Mouse (Mus musculus) midbrain, postnatal 0 days (tissue): ENCODE data around the gene Kcnj11. TPM values are rescaled to one million over a fixed set of nuclear protein-coding genes. Genes with fewer than 3 reads are reported as not detected.

ENCODE experiments used
- ATAC-seq: fragments of 200-750 bp; cut with Nextera tagmentation; 2 replicates; pipeline ENCODE4 v1.8.0; 2017; ENCODE audit warnings: moderate number of reproducible peaks, mild to moderate bottlenecking, moderate TSS enrichment, moderate library complexity; ENCODE audit not compliant: low FRiP score
- DNase-seq: peaks from one replicate; pipeline ENCODE4 v3.0.0-alpha.2; 2015; ENCODE audit warnings: low spot score
- H3K27ac ChIP-seq: fragments of 300-500 bp; sonication (generic); 2 replicates; pipeline ENCODE4 v1.5.1; 2014; ENCODE audit warnings: low read depth, mild to moderate bottlenecking, low read length, mixed read lengths
- H3K27me3 ChIP-seq: fragments of 300-500 bp; sonication (generic); 2 replicates; pipeline ENCODE4 v1.6.1; 2014; ENCODE audit warnings: low read length, control low read depth, mixed read lengths; ENCODE audit not compliant: insufficient read depth
- H3K36me3 ChIP-seq: fragments of 300-500 bp; sonication (generic); 2 replicates; pipeline ENCODE4 v1.6.1; 2014; ENCODE audit warnings: low read length, control low read depth, mixed read lengths; ENCODE audit not compliant: insufficient read depth
- H3K4me1 ChIP-seq: fragments of 300-500 bp; sonication (generic); 2 replicates; pipeline ENCODE4 v1.6.1; 2014; ENCODE audit warnings: mild to moderate bottlenecking, control low read depth, antibody characterized with exemption, low read length, mixed read lengths; ENCODE audit not compliant: insufficient read depth
- H3K4me2 ChIP-seq: fragments of 300-500 bp; sonication (generic); 2 replicates; pipeline ENCODE4 v1.6.1; 2014; ENCODE audit warnings: low read depth, mild to moderate bottlenecking, low read length, mixed read lengths; ENCODE audit not compliant: poor library complexity, severe bottlenecking
- H3K4me3 ChIP-seq: fragments of 300-500 bp; sonication (generic); 2 replicates; pipeline ENCODE4 v1.5.1; 2014; ENCODE audit warnings: low read depth, mild to moderate bottlenecking, low read length, moderate library complexity
- H3K9ac ChIP-seq: fragments of 300-500 bp; sonication (generic); replicated peaks from 2 replicates; pipeline ENCODE4 v1.6.1; 2014; ENCODE audit warnings: mild to moderate bottlenecking, low read length, moderate library complexity, mixed read lengths; ENCODE audit not compliant: poor library complexity, severe bottlenecking
- H3K9me3 ChIP-seq: fragments of 300-500 bp; sonication (generic); 2 replicates; pipeline ENCODE4 v1.6.1; 2016; ENCODE audit warnings: low read length, control low read depth
- CTCF ChIP-seq: IDR thresholded peaks from 2 replicates; pipeline ENCODE4 v1.5.1; 2016; ENCODE audit warnings: antibody characterized with exemption, mild to moderate bottlenecking
- WGBS: fragments of 180-500 bp; shearing (Covaris S2); extraction: QIAGEN DNeasy Blood & Tissue Kit; methylation state at CpG from one replicate; pipeline ENCODE4 v1.1.7; 2014; 5-methylcytosine and 5-hydroxymethylcytosine counted together
- polyA plus RNA-seq: library from polyadenylated mRNA; unstranded; fragments of >200 nt; fragmentation: Nextera tagmentation; extraction: Ambion mirVana; gene quantifications from 2 replicates; pipeline ENCODE4 v1.2.1, GENCODE M21; 2015
- total RNA-seq: library from RNA; depleted of rRNA; stranded (reverse); fragments of >200 nt; gene quantifications from 2 replicates; pipeline ENCODE4 v1.2.3, GENCODE M21; 2014

Gene Kcnj11
- total and polyA plus RNA-seq, 2 experiments from 2014 or later: 2.9 to 26.2 TPM

GRCm38 (mm10) chr7:46125340-46125739 lies 24.8 kb upstream of the Kcnj11 start:
- Histone ChIP-seq H3K9ac (no peak overlapping the region), H3K4me2 (no peak overlapping the region), H3K9me3 (no peaks in the 10 kb centered on the region), H3K27ac (no peak overlapping the region), H3K4me3 (no peak overlapping the region), H3K36me3 (no peaks in the 10 kb centered on the region), H3K4me1 (no peaks in the 10 kb centered on the region), H3K27me3 (no peaks in the 10 kb centered on the region)
- DNase-seq (no peak), ATAC-seq (no peak)
- TF ChIP-seq CTCF: no peak
- 85% methylated on average over 11 of the region's 11 CpGs for WGBS

GRCm38 (mm10) chr7:46124460-46124859 lies 23.9 kb upstream of the Kcnj11 start:
- ATAC-seq (no peak), DNase-seq (peak; percentile 61)
- no peaks in the 10 kb centered on the region for H3K4me1 ChIP-seq
- TF ChIP-seq CTCF: no peak
- no peaks in the 10 kb centered on the region for H3K36me3 ChIP-seq
- H3K4me2 ChIP-seq: no peak overlapping the region
- no peaks in the 10 kb centered on the region for H3K27me3 ChIP-seq
- whole genome bisulfite sequencing: 71% methylated on average over 6 of the region's 6 CpGs
- no peaks in the 10 kb centered on the region for H3K9me3 ChIP-seq
- no peak overlapping the region for H3K4me3 ChIP-seq
- H3K9ac ChIP-seq: no peak overlapping the region
- H3K27ac ChIP-seq: no peak overlapping the region

- 66% methylated on average over 4 of the region's 4 CpGs for WGBS
These were observed 22.4 kb upstream of the Kcnj11 start for GRCm38 (mm10) chr7:46122964-46123363.

GRCm38 (mm10) chr7:46117035-46117434 lies 16.5 kb upstream of the Kcnj11 start:
- Histone ChIP-seq H3K27me3 (no peaks in the 10 kb centered on the region), H3K4me1 (no peaks in the 10 kb centered on the region), H3K27ac (no peak overlapping the region), H3K36me3 (no peaks in the 10 kb centered on the region), H3K4me2 (no peak overlapping the region), H3K9me3 (no peaks in the 10 kb centered on the region), H3K4me3 (no peak overlapping the region), H3K9ac (no peak overlapping the region)
- DNase-seq: no peak
- no peak for ATAC-seq
- TF ChIP-seq CTCF: no peak
- 96% methylated on average over 16 of the region's 16 CpGs for WGBS

More at GRCm38 (mm10) chr7:46122964-46123363, 22.4 kb upstream of the Kcnj11 start:
- DNase-seq (no peak), ATAC-seq (no peak)
- Histone ChIP-seq H3K27ac (no peak overlapping the region), H3K9ac (no peak overlapping the region), H3K4me1 (no peaks in the 10 kb centered on the region), H3K4me2 (no peak overlapping the region), H3K4me3 (no peak overlapping the region), H3K36me3 (no peaks in the 10 kb centered on the region), H3K9me3 (no peaks in the 10 kb centered on the region), H3K27me3 (no peaks in the 10 kb centered on the region)
- no peak for TF ChIP-seq CTCF

- no peaks in the 10 kb centered on the region for H3K4me1 ChIP-seq
- ATAC-seq (no peak), DNase-seq (peak; percentile 64)
- 63% methylated on average over 10 of the region's 10 CpGs for WGBS
- H3K4me2 ChIP-seq: no peak overlapping the region
- TF ChIP-seq CTCF: no peak
- no peaks in the 10 kb centered on the region for H3K9me3 ChIP-seq
- no peak overlapping the region for H3K27ac ChIP-seq
- no peaks in the 10 kb centered on the region for H3K27me3 ChIP-seq
- no peak overlapping the region for H3K9ac ChIP-seq
- H3K4me3 ChIP-seq: no peak overlapping the region
- no peaks in the 10 kb centered on the region for H3K36me3 ChIP-seq
These were observed 15.6 kb upstream of the Kcnj11 start for GRCm38 (mm10) chr7:46116118-46116581.

GRCm38 (mm10) chr7:46113435-46113834 lies 12.9 kb upstream of the Kcnj11 start:
- H3K4me1 ChIP-seq: no peaks in the 10 kb centered on the region
- no peaks in the 10 kb centered on the region for H3K27me3 ChIP-seq
- H3K27ac ChIP-seq: no peak overlapping the region
- 61% methylated on average over 3 of the region's 3 CpGs for WGBS
- DNase-seq: peak; percentile 59
- H3K9me3 ChIP-seq: no peaks in the 10 kb centered on the region
- H3K36me3 ChIP-seq: no peaks in the 10 kb centered on the region
- no peak overlapping the region for H3K4me2 ChIP-seq
- no peak overlapping the region for H3K9ac ChIP-seq
- TF ChIP-seq CTCF: no peak
- no peak overlapping the region for H3K4me3 ChIP-seq
- 0 out of 2 replicates have a peak, but pooled peaks have one; percentile 31 for ATAC-seq
